Mouse (Mus musculus) brain, embryonic 18.5 days (tissue): ENCODE measurements around the gene Atg5.
A peak's percentile ranks its signal among the peaks of the same experiment; 100 is the strongest.
"Not testable (repeated sequence)": the region's sequence is repeated elsewhere in the genome, so short reads cannot be mapped to it uniquely, and the experiment has no call there.

ENCODE experiments used
- DNase-seq: peaks from one replicate; pipeline ENCODE4 v3.0.0-alpha.2; 2012; ENCODE audit warnings: low read depth, low spot score

The Atg5 gene

GRCm38 (mm10) chr10:44315276-44315675, 47.1 kb downstream of the Atg5 start:
- no peak for DNase-seq

DNA sequence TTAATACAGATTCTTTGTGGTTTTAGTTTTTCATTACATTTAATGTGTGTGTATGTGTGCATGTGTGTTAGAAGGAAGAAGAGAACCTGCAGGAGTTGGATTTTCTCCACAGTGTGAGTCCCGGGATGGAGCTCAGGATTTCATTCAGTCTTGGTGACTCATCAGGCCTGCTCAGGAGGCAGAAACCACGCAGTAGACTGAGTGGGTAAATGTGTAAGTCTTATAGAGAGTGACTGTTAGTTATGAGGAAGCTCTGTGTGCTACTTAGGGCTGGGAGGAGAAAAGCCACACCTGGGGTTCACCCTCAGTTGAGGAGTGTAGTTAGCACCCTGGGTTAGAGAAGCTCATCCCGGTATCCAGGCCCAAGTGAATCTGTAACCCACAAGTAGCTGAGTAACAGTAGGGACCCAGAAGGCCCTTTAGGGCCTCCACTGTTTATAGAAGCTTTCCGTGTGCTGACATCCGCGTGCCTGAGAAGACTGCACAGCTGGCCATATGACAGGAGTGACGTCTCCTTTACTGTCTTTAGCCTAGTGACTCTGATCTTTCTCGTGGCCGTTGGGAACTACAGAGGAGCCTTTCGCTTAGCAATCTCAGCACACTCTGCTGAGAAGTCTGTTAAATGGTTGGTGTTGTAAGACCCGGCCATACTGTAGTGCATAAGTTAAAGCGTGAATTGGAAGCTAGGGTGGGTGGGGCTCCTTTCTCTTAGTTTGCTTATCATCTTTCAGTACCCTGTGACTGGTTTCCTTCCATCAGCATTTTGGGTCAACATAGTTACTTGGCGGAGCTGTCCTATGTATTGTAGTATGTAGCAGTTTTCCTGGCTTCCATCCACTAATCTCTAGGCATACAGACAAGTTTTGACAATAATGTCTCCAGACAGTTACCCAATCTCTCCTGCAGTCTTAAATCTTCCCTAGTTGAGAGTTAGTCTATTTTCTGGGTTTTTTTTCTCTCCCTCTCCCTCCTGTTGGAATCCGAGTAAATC, 48.4 kb downstream of the Atg5 start:
- DNase-seq, result no peak

GRCm38 (mm10) chr10:44322166-44322565, 54.0 kb downstream of the Atg5 start:
- no peak for DNase-seq

GRCm38 (mm10) chr10:44323070-44323775, 55.1 kb downstream of the Atg5 start:
- no peak for DNase-seq

- DNase-seq, result no peak
Observed at GRCm38 (mm10) chr10:44323836-44324235, 55.7 kb downstream of the Atg5 start.

GRCm38 (mm10) chr10:44325551-44326500, 57.7 kb downstream of the Atg5 start:
- no peak for DNase-seq

- no peak for DNase-seq
Observed at GRCm38 (mm10) chr10:44327057-44327456, 58.9 kb downstream of the Atg5 start.

DNA sequence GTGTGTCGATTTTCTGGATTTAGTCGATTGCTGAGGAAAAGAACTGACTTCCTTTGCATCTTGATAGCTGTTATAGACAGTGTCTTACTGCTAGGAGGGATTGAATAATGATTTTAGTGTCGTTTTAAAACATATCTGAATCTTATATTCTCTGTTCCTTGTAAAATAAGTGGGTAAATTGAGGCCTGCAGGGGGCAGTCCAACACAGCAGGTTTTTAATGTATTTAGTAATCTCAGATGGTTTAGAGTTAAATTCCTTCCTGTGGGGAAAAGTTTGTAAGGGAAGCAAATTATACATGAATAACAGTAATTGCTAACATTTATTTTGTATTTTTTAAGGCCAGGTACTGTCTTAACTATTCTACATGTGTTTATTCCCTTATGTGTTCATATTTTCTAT, 60.2 kb downstream of the Atg5 start:
- DNase-seq, result peak; percentile 46

DNA sequence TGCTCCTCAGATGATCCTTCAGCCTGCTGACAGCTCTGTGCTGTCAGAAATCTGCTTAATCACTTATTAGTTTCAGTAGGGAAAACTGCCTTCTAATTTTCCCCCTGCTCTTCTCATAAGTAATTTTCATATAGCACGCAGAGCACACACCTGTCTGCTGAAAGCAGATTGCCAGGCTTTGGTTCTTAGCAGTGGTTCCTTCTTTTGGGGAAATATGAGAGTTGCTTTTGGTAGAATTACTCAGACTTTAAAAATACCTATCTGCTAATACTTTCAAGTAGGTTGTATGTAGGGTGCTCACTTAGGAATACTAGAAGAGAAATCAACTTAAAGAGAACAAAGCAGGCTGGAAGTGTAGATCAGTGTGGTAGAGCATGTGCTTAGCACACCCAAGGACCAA, 62.6 kb downstream of the Atg5 start:
- DNase-seq, result no peak

- DNase-seq, result no peak
Observed at GRCm38 (mm10) chr10:44331469-44331868, 63.3 kb downstream of the Atg5 start.

DNA sequence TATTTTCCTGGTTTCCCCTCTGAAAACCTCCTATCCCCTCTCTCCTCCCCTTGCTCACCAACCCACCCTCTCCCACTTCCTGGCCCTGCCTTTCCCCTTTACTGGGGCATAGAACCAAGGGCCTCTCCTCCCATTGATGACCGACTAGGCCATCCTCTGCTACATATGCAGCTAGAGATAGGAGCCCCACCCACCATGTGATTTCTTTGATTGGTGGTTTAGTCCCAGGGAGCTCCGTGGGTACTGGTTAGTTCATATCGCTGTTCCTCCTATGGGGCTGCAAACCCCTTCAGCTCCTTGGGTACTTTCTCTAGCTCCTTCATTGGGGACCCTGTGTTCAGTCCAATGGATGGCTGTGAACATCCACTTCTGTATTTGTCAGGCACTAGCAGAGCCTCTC, 64.5 kb downstream of the Atg5 start:
- not testable (repeated sequence) for DNase-seq

- not testable (repeated sequence) for DNase-seq
Observed at GRCm38 (mm10) chr10:44336641-44337382, 68.7 kb downstream of the Atg5 start.

GRCm38 (mm10) chr10:44338571-44338970, 70.4 kb downstream of the Atg5 start:
- no peak for DNase-seq

DNA sequence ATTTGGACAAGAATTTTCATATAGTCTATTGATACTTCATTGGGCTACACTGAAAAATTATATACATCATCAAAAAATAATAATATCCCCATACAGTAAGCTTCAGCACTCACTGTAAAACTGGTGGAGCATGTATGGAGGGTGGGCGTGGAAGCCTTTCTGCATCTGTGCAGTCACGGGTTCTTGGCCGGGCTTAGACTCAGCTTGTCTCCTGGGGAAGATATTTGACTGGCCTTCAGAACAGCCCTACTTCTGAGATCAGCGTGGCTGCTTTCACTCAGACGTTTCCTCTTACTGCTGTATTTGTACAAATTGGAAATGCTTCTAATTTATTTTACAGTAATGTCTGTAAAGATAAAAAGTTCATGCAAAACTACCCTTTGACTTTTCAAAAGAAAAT, 71.2 kb downstream of the Atg5 start:
- no peak for DNase-seq

GRCm38 (mm10) chr10:44340928-44341327, 72.8 kb downstream of the Atg5 start:
- DNase-seq, result no peak

DNA sequence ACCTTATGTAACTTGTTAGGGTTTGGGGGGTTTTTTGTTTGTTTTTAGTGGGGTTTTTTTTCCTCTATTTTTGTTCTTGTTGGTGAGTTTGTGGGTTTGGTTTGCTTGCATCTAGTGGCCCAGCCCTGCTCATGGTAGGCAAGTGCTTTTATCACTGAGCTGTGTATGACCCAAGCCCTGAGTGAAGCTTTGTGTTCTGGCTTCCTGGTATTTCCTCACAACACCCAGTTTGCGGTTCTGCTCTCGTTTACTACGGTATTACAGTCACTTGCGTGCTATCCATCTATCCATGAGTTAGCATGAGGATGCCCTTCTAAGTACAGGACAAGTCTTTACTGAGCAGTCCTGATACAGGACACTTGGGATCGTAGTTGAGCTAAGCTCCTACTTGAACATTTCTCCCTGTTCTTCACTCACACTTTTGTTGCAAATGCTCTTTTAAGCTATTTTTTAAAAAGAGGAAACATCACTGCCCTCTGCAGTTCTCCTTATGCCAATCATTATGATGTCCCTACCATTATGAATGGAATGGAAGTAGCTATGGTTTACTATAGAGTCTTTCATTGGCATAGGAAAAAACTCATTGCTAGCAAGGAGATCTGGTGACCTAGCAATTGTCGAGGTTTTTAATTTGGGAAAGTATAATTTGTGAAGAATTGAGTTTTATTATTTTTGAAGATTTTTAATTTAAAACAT, 73.8 kb downstream of the Atg5 start:
- DNase-seq, result no peak

- no peak for DNase-seq
Observed at GRCm38 (mm10) chr10:44343351-44343750, 75.2 kb downstream of the Atg5 start.

DNA sequence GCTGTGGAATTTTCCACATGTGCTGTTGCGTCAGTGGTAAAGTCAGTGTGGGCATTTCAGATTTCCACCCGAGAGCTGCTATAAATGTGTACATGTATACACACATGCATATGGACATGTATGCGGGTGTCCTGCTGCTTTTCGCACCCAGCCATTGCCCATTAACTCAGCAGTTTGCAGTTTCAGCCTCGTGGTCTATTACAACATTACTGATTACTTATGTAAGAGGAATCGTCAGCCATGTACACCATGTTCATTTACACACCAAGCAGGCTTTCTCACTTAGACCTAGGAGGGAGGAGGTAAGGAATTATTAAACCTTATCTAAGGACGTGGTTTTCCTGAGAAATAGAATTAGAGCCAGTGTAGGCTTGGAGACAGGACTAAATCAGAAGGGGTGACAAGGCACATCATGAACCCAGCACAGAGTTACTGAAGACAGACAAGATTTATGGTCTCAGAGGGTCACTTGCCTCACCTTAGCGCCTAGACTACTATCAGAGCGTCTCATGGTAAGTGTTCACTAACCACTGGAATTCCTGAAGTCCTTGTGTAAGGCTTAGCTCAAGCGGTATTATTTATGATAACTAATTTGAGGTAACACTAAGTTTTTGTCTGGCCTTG, 79.5 kb downstream of the Atg5 start:
- DNase-seq, result no peak

DNA sequence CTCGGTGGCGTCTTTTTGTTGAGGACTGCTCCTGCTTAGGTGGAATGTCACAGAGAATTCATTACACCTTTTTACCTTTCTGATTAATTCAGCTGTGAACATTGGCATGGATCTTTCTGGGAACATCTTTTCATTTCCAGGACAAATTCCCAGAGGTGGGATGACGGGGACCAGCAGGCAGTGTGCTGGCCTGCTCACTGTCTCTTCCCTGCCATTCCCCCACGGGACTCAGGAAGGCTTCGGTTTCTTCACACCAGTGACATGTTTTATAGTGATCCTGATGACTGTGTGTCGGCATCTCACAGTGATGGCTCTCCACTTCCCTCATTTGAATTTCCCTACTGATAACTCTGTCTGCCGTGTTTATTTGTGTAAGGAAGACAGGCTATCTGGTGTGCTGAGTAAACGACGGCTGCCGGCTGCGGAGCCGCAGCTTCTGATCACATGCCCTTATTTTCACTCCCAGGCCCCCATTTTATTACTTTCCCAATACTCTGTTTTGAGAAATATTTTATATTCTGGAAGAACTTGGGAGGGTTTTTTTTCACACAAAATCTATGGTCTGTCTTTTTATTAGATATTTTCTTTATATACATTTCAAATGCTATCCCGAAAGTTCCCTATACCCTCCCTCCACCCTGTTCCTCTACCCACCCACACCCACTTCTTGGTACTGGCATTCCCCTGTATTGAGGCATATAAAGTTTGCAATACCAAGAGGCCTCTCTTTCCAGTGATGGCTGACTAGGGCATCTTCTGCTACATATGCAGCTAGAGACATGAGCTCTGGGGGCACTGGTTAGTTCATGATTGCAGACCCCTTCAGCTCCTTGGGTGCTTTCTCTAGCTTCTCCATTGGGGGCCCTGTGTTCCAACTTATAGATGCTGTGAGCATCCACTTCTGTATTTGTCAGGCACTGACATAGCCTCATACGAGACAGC, 80.6 kb downstream of the Atg5 start:
- no peak for DNase-seq
